Mouse (Mus musculus) cerebellum, adult (tissue): Measurements from ENCODE around the gene Gm6525.

Experiments used
- ATAC-seq: cut with Nextera tagmentation; 2 replicates; pipeline ENCODE4 v1.9.2; 2017; ENCODE audit warnings: mild to moderate bottlenecking, moderate library complexity, mixed read lengths; ENCODE audit not compliant: insufficient number of reproducible peaks, low FRiP score, low TSS enrichment

Gene Gm6525

GRCm38 (mm10) chr3:84208917-84209513 is 35.1 kb downstream of the Gm6525 start:
- ATAC-seq, result no peak

- ATAC-seq, result no peak
Observed at GRCm38 (mm10) chr3:84211340-84211875, 37.5 kb downstream of the Gm6525 start.

GRCm38 (mm10) chr3:84214501-84214900 is 40.6 kb downstream of the Gm6525 start:
- 0 out of 2 replicates have a peak, but pooled peaks have one; percentile 18 for ATAC-seq

- peak; percentile 85 for ATAC-seq
Observed at GRCm38 (mm10) chr3:84215253-84215652, 41.3 kb downstream of the Gm6525 start.

DNA sequence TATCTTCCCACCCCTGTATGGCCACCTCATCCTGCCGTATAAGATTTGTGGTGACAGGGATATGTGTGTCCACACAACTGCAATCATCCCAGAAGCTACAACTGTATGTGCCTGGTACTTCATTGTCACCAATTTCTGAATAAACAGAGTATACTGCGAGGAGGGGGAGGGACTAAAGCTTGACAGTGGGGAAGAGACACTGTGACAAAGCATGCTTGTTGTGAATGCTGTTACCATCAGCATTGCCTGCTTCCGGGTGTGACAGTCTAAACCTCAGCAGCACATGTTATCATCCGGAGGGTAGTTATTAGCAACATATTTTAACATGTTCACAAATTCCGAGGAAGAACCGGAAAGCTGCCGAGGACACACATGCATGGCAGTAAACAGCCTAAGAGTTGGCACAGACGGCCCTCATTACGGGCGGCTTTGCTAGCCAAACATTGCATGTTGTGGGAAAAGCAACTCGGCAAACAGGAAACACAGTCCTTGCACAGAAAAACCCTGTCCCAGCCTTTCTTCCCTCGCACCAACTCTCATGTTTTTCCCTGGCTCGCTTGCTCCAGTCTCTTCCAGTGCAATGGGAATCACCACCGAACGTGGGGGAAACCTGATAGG is 41.9 kb downstream of the Gm6525 start:
- peak; percentile 6 for ATAC-seq

DNA sequence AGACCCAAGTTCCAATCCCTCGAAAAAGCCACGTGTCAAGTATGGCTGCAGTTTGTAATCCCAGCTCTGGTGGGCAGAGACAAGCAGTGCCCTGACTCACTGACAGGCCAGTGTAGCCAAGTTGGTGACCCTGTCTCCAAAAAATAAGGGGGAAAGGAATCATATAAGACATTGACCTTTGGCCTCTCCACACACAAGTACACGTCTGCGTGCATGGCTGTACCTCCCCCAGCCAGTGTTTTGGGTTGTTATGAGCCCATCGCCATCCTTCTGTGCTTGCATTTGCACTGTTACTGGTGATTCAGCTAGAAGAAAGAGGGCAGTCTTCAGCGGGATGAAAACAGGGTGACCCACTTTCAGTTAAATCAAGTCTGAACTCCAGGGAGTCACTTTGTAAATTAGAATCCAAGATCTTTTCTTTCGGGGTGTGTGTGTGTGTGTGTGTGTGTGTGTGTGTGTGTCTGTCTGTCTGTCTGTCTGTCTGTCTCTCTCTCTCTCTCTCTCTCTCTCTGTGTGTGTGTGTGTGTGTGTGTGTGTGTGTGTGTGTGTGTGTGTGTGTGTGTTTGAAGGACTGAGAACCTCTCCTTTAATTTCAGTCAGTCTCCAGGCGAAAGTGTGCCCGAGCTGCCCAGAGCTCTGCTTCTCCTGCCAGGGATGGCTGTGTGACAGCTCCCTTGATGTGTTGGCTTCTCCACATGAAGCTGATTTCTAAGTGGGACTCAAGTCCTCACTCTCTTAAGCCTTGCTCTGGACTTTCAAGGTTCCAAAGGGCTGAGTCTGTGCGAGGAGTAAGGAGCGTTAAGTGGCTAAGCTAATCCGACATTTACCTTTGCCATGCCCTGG is 43.4 kb downstream of the Gm6525 start:
- ATAC-seq, result no peak

- no peak for ATAC-seq
Observed at GRCm38 (mm10) chr3:84217961-84218351, 44.1 kb downstream of the Gm6525 start.

GRCm38 (mm10) chr3:84218498-84218897 is 44.6 kb downstream of the Gm6525 start:
- no peak for ATAC-seq

DNA sequence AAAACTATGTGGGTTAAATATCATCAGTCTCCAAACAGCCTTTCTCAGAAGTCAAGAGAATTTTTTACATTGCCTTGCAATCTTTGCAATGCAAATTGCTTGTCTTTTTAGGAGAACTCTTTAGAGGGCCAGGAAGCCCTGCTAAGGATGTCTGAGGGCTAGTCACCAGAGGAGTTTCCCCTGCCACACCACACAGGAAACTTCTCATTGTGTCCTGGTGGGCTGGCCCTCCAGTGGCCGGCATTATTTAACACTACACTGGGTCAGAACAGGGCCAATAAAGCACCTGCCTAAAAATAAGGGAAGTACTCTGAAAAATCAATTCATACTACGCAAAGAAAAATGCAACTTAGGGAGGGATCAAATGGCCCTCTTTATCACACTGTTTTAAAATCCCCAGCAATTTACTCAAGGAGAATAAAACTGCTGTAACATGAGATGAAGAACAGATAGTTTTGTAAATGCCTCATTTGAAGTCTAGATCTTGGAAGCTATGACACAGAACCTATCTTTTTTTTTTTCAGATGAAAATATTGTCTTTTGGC is 45.3 kb downstream of the Gm6525 start:
- no peak for ATAC-seq

DNA sequence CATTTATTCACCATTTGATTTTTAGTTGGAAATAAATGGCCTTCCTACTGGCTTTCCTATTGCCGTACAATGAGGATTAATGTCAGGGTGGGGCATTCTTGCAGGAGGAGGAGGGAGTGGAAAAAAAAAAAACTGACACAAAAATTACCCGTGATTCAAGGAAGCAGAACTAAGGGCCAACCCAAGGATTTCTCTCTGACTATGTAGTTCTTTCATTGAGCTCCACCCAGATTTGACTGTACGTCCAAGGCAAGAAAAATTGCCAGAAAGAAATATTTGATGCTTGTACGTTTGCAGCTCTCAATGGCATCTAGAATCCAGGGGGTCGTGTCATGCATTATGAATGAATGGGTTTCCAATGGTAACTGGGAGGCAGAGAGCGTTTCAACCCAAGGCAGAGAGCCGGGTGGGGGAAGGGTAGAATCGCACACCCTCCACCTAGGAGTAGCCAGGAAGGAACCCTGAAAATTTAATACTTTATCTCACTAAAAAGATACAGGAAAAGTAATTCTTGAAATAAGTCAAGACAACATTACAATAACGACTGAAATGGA is 45.9 kb downstream of the Gm6525 start:
- no peak for ATAC-seq

DNA sequence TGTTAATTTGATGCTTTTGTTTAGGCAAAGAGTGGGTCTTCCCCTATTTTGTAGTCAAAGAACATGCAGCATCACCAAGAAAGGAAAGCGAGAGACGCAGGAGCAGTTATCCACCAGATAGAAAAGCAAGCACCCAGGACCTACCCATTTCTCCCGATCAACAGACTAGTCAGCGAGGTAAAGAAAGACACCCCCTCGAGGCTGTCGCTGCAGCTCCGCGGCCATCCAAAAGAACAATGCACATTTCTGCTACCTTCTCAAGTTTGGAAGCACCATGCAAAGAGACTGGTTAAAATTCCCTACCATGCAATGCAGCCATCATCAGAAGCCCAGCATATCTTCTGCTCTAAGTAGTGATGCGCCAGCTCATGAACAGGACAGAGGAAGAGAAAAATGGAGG is 46.4 kb downstream of the Gm6525 start:
- 0 out of 2 replicates have a peak, but pooled peaks have one; percentile 1 for ATAC-seq

GRCm38 (mm10) chr3:84220748-84221147 is 46.8 kb downstream of the Gm6525 start:
- ATAC-seq, result peak; percentile 80
